In the genomic region with DNA sequence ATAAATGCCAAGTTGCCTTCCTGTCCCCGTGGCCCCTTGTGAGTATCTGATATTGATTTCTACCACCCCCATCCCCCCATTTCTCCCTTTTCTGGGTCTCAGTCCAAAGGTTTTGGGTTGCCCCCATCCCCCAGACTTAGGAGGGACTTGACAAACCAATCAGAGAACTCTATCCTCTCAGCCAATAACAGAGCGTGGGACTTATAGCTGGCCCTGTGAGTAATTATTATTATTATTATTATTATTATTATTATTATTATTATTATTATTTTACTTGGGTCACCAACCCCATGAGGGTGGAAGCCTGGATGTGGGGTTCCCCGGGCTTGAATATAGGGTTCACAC, we compare ENCODE assay signal across 9 mouse cellular contexts. TPM values are rescaled to one million over a fixed set of nuclear protein-coding genes. Genes with fewer than 3 reads are reported as not detected.
A peak's percentile ranks its signal among the peaks of the same experiment; 100 is the strongest.
DNase-seq lines count a peak whose midpoint lies in the region; ATAC-seq and TF ChIP-seq lines count a peak whose summit lies in the region.
"Had no signal": no experiment of that assay in that cellular context is flagged by ENCODE, and none has a peak within 500 bp of the region (broad histone marks: within the 10 kb centered on the region; RNA-seq: fewer than 3 reads in every experiment).

No protein-coding gene starts in this region.

- peak overlapping the region; percentile 34; the same call in 1 of the 2 replicates for H3K4me3 ChIP-seq in heart, embryonic 10.5 days
- H3K4me3 ChIP-seq in kidney, postnatal 0 days (replicated peaks; ENCODE audit: low read depth, low read length): no peak overlapping the region
- H3K4me3 ChIP-seq in hindbrain, embryonic 14.5 days (replicated peaks; ENCODE audit: low read length): no peak overlapping the region
- no peak overlapping the region for H3K4me3 ChIP-seq in myocyte

- no peaks in the 10 kb centered on the region for H3K36me3 ChIP-seq in heart, embryonic 10.5 days
- H3K36me3 ChIP-seq in kidney, postnatal 0 days (ENCODE audit: insufficient read depth, low read length): no peaks in the 10 kb centered on the region
- H3K36me3 ChIP-seq in hindbrain, embryonic 14.5 days (replicated peaks; ENCODE audit: control insufficient read depth, insufficient read depth): no peaks in the 10 kb centered on the region
- no peaks in the 10 kb centered on the region for H3K36me3 ChIP-seq in myocyte (ENCODE audit: control insufficient read depth, insufficient read depth)

- 62% methylated on average over 3 of the region's 3 CpGs for whole genome bisulfite sequencing in heart, embryonic 10.5 days
- 41% methylated on average over 3 of the region's 3 CpGs for WGBS in kidney, postnatal 0 days
- WGBS in hindbrain, embryonic 14.5 days: 69% methylated on average over 3 of the region's 3 CpGs

- H3K9ac ChIP-seq in kidney, postnatal 0 days (ENCODE audit: low read depth, low read length): 0 out of 2 replicates have a peak overlapping the region, but pooled peaks have one; percentile 52
- no peak overlapping the region for H3K9ac ChIP-seq in hindbrain, embryonic 14.5 days

- no peaks in the 10 kb centered on the region for H3K9me3 ChIP-seq in heart, embryonic 10.5 days
- no peaks in the 10 kb centered on the region for H3K9me3 ChIP-seq in kidney, postnatal 0 days (replicated peaks; ENCODE audit: low read length)
- H3K9me3 ChIP-seq in hindbrain, embryonic 14.5 days (ENCODE audit: control insufficient read depth, low read length): no peaks in the 10 kb centered on the region

- no peak for TF ChIP-seq POLR2A in myocyte (IDR thresholded peaks at IDR 0.05; ENCODE audit: insufficient read length, low read depth)

- DNase-seq in heart, embryonic 10.5 days (ENCODE audit: low spot score): no peak
- no peak for DNase-seq in heart, adult 18-20 months
- no peak for DNase-seq in kidney, postnatal 0 days (ENCODE audit: low spot score)
- DNase-seq in kidney, adult 8-10 months: no peak
- DNase-seq in hindbrain, embryonic 14.5 days (ENCODE audit: low spot score): no peak
- DNase-seq in gastrocnemius, adult 8-10 months (ENCODE audit: low spot score in 2 of 2): no peak
- no peak for DNase-seq in adrenal gland, adult 2 months
- DNase-seq: right cerebral cortex, postnatal 25 days had no signal

- no peak for TF ChIP-seq CTCF in kidney, postnatal 0 days (IDR thresholded peaks at IDR 0.05; ENCODE audit: low read depth)

- H3K79me2 ChIP-seq in myocyte (ENCODE audit: control insufficient read depth, insufficient read depth): no peaks in the 10 kb centered on the region

- ATAC-seq in kidney, postnatal 0 days (replicated peaks; ENCODE audit: low FRiP score, low read depth): peak; percentile 23; the same call in 1 of the 2 replicates
- ATAC-seq in hindbrain, embryonic 14.5 days (ENCODE audit: low FRiP score): no peak

- H3K4me1 ChIP-seq in heart, embryonic 10.5 days: peaks cover 58% of the 10 kb centered on the region
- peaks cover 12% of the 10 kb centered on the region for H3K4me1 ChIP-seq in kidney, postnatal 0 days (replicated peaks; ENCODE audit: insufficient read depth, low read length)
- peaks cover 16% of the 10 kb centered on the region for H3K4me1 ChIP-seq in hindbrain, embryonic 14.5 days (replicated peaks; ENCODE audit: control insufficient read depth, insufficient read depth, low read length)

- peaks cover 17% of the 10 kb centered on the region for H3K27me3 ChIP-seq in heart, embryonic 10.5 days (ENCODE audit: insufficient read depth, poor library complexity, severe bottlenecking)
- H3K27me3 ChIP-seq in kidney, postnatal 0 days (ENCODE audit: insufficient read depth, low read length): no peaks in the 10 kb centered on the region
- no peaks in the 10 kb centered on the region for H3K27me3 ChIP-seq in hindbrain, embryonic 14.5 days (ENCODE audit: control insufficient read depth, insufficient read depth, low read length)
- H3K27me3 ChIP-seq in myocyte (ENCODE audit: control insufficient read depth, insufficient read depth, insufficient read length): no peaks in the 10 kb centered on the region

- H3K27ac ChIP-seq in heart, embryonic 10.5 days: peak overlapping the region; percentile 89
- H3K27ac ChIP-seq in kidney, postnatal 0 days: peak overlapping the region; percentile 87
- H3K27ac ChIP-seq in hindbrain, embryonic 14.5 days: no peak overlapping the region

- H3ac ChIP-seq in myocyte (ENCODE audit: control insufficient read depth, insufficient read length): no peak overlapping the region

- H3K4me2 ChIP-seq in kidney, postnatal 0 days (ENCODE audit: low read length): peak overlapping the region; percentile 38
- H3K4me2 ChIP-seq in hindbrain, embryonic 14.5 days (replicated peaks): 0 out of 2 replicates have a peak overlapping the region, but pooled peaks have one; percentile 25
- H3K4me2 ChIP-seq in myocyte (ENCODE audit: low read depth): peak overlapping the region; percentile 81

TF ChIP-seq in myocyte, 11 proteins besides CTCF, POLR2A, EP300 and RAD21:
- no peak for TF ChIP-seq TCF3 (IDR thresholded peaks at IDR 0.05; ENCODE audit: insufficient read length, low read depth)
- TF ChIP-seq SRF (IDR thresholded peaks at IDR 0.05; ENCODE audit: control insufficient read depth, insufficient read length, low read depth): no peak
- TF ChIP-seq E2F4 (IDR thresholded peaks at IDR 0.05; ENCODE audit: insufficient read depth): no peak
- TF ChIP-seq MYOG (IDR thresholded peaks at IDR 0.05; ENCODE audit: control insufficient read depth in 1 of 3, insufficient read depth in 1 of 3, insufficient read length in 2 of 3, low read depth in 2 of 3): no peak
- no peak for TF ChIP-seq TCF12 (IDR thresholded peaks at IDR 0.05; ENCODE audit: insufficient read depth, poor library complexity, severe bottlenecking)
- TF ChIP-seq REST (IDR thresholded peaks at IDR 0.05; ENCODE audit: insufficient read depth, insufficient read length): no peak
- no peak for TF ChIP-seq POLR2AphosphoS2 (IDR thresholded peaks at IDR 0.05; ENCODE audit: insufficient read length, low read depth)
- no peak for TF ChIP-seq USF1 (IDR thresholded peaks at IDR 0.05; ENCODE audit: low read depth)
- no peak for TF ChIP-seq CEBPB (IDR thresholded peaks at IDR 0.05; ENCODE audit: insufficient read depth, poor library complexity, severe bottlenecking)
- TF ChIP-seq MYOD1 (IDR thresholded peaks at IDR 0.05; ENCODE audit: control insufficient read depth in 1 of 3, insufficient read length in 2 of 3, low read depth in 2 of 3): no peak
- TF ChIP-seq MAX (IDR thresholded peaks at IDR 0.05; ENCODE audit: low read depth): no peak
TF ChIP-seq in myocyte: peak in this region for 0.

RNA-seq across cellular contexts. Expression of a gene that starts 27.3 kb away (rescaled TPM):
- polyA plus RNA-seq in heart, embryonic 10.5 days (2016; fragmentation: Nextera tagmentation; extraction: Ambion mirVana): 21.8 and 42.2 TPM in 2 replicates
- total RNA-seq in heart, adult 18-20 months (2021): 1 to 10 TPM; 1.2 to 2.1 TPM
- 33.9 and 36.1 TPM in 2 replicates for polyA plus RNA-seq in kidney, postnatal 0 days (2015; fragmentation: Nextera tagmentation; extraction: Ambion mirVana)
- polyA plus RNA-seq in hindbrain, embryonic 14.5 days (2014; fragmentation: Nextera tagmentation; extraction: Ambion mirVana): 5.5 and 7.5 TPM in 2 replicates
- polyA plus RNA-seq in myocyte (2012; fragmentation: generic; extraction: Trizol): 48.5 TPM
- under 1 TPM; 0.24 to 0.94 (median 0.65) TPM for total RNA-seq in gastrocnemius, adult 8-10 months (2022)
- total RNA-seq in adrenal gland, adult 2 months (2021): 10 to 100 TPM in 1 of 2 experiments, 1 to 10 TPM in 1; 6.7 to 10.1 TPM
- 45.2 and 45.3 TPM in 2 replicates for polyA plus RNA-seq in adrenal gland, adult 2 months (2012; rRNA removed)

Comparison
In these comparisons a context has a peak if more than half of its experiments do, and no peak if none do; other contexts are left out.
1. H3K4me2 ChIP-seq: peak in every context shown above with its lines; median percentile 81 in myocyte; 38 in kidney, postnatal 0 days; 25 in hindbrain, embryonic 14.5 days.